Mouse (Mus musculus): Measurements from ENCODE around the gene Rasgrp3.
"Not testable (repeated sequence)": the region's sequence is repeated elsewhere in the genome, so short reads cannot be mapped to it uniquely, and the experiment has no call there.

The Rasgrp3 gene

GRCm38 (mm10) chr17:75435599-75435998 is at the start of gene Rasgrp3:
Gene Rasgrp3 (plus strand): TSS chr17:75435896.
- no peak for DNase-seq (ENCODE audit: low spot score)

GRCm38 (mm10) chr17:75388402-75388801 is 47.3 kb upstream of the Rasgrp3 start:
- no peak for DNase-seq (ENCODE audit: low spot score)

GRCm38 (mm10) chr17:75390142-75390541 is 45.6 kb upstream of the Rasgrp3 start:
- DNase-seq (ENCODE audit: low spot score) = no peak

- no peak for DNase-seq (ENCODE audit: low spot score)
Measured at GRCm38 (mm10) chr17:75391429-75392192, 44.1 kb upstream of the Rasgrp3 start.

- no peak for DNase-seq (ENCODE audit: low spot score)
Measured at GRCm38 (mm10) chr17:75406405-75406804, 29.3 kb upstream of the Rasgrp3 start.

- DNase-seq (ENCODE audit: low spot score) = no peak
Measured at GRCm38 (mm10) chr17:75416861-75417260, 18.8 kb upstream of the Rasgrp3 start.

- no peak for DNase-seq (ENCODE audit: low spot score)
Measured at GRCm38 (mm10) chr17:75434152-75434551, 1.5 kb upstream of the Rasgrp3 start.

GRCm38 (mm10) chr17:75434871-75435270 is 825 bp upstream of the Rasgrp3 start:
- no peak for DNase-seq (ENCODE audit: low spot score)

- no peak for DNase-seq (ENCODE audit: low spot score)
Measured at GRCm38 (mm10) chr17:75436095-75436494, 399 bp downstream of the Rasgrp3 start.

GRCm38 (mm10) chr17:75436819-75437218 is 1.1 kb downstream of the Rasgrp3 start:
- DNase-seq (ENCODE audit: low spot score) = no peak

- DNase-seq (ENCODE audit: low spot score) = no peak
Measured at GRCm38 (mm10) chr17:75437239-75437750, 1.6 kb downstream of the Rasgrp3 start.

GRCm38 (mm10) chr17:75438162-75438561 is 2.5 kb downstream of the Rasgrp3 start:
- no peak for DNase-seq (ENCODE audit: low spot score)

GRCm38 (mm10) chr17:75439062-75439461 is 3.4 kb downstream of the Rasgrp3 start:
- no peak for DNase-seq (ENCODE audit: low spot score)

- no peak for DNase-seq (ENCODE audit: low spot score)
Measured at GRCm38 (mm10) chr17:75440619-75441018, 4.9 kb downstream of the Rasgrp3 start.

GRCm38 (mm10) chr17:75441260-75441830 is 5.6 kb downstream of the Rasgrp3 start:
- DNase-seq (ENCODE audit: low spot score) = no peak

GRCm38 (mm10) chr17:75442352-75442751 is 6.7 kb downstream of the Rasgrp3 start:
- no peak for DNase-seq (ENCODE audit: low spot score)

GRCm38 (mm10) chr17:75443064-75443621 is 7.4 kb downstream of the Rasgrp3 start:
- DNase-seq (ENCODE audit: low spot score) = no peak

GRCm38 (mm10) chr17:75448257-75448656 is 12.6 kb downstream of the Rasgrp3 start:
- no peak for DNase-seq (ENCODE audit: low spot score)

GRCm38 (mm10) chr17:75449022-75449421 is 13.3 kb downstream of the Rasgrp3 start:
- no peak for DNase-seq (ENCODE audit: low spot score)

GRCm38 (mm10) chr17:75452313-75452712 is 16.6 kb downstream of the Rasgrp3 start:
- DNase-seq (ENCODE audit: low spot score) = no peak

GRCm38 (mm10) chr17:75453639-75454038 is 17.9 kb downstream of the Rasgrp3 start:
- DNase-seq (ENCODE audit: low spot score) = no peak

- DNase-seq (ENCODE audit: low spot score) = not testable (repeated sequence)
Measured at GRCm38 (mm10) chr17:75456096-75456495, 20.4 kb downstream of the Rasgrp3 start.

GRCm38 (mm10) chr17:75460621-75461020 is 24.9 kb downstream of the Rasgrp3 start:
- DNase-seq (ENCODE audit: low spot score) = no peak
